Mouse (Mus musculus) retina, postnatal 7 days (tissue): ENCODE measurements around the gene Grin2b.

Experiments used
- DNase-seq: peaks from one replicate; pipeline ENCODE4 v3.0.0-alpha.2; 2012; ENCODE audit warnings: low read depth, low spot score

The Grin2b gene

GRCm38 (mm10) chr6:136010290-136011037, 162.8 kb downstream of the Grin2b start:
- no peak for DNase-seq

GRCm38 (mm10) chr6:136008120-136008519, 165.2 kb downstream of the Grin2b start:
- DNase-seq = no peak

GRCm38 (mm10) chr6:135994691-135995090, 178.6 kb downstream of the Grin2b start:
- no peak for DNase-seq

DNA sequence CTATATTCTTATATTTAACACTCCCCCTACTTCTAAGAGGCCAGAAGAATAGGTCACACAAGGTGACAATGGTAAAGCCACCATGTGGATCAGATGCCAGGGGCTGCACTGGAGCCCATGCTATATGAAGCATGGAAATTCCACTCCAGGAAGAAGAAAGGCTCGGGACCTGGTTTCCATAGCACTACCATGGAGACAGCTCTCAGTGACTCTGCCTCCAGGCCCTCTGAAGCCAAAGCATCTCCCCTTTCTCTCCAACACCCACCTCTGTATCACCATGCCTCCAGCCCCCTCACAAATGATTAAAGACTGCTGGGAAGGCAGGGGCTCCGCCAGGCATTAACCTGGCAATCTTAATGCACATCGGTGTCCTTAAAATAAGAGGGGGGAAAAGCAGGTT, 179.4 kb downstream of the Grin2b start:
- no peak for DNase-seq

DNA sequence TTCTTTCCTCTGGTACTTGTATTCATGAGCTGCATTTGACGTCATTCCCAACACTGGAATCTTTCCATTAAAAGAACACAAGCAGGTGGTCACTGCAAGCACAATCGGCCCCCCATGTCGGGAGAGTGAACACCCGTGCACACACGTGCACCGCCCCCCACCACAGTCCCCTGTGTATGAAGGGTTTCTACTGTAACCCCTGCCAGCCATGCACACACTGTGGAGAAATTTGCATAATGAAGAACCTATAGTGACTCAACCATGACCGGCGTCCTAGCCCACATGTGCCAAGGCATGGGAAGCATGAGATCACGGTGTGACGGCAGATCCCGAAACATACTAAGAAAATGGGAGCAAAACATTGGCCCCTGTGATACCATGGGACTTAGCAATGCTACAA, 179.9 kb downstream of the Grin2b start:
- DNase-seq = no peak

GRCm38 (mm10) chr6:135976106-135976505, 197.2 kb downstream of the Grin2b start:
- no peak for DNase-seq

DNA sequence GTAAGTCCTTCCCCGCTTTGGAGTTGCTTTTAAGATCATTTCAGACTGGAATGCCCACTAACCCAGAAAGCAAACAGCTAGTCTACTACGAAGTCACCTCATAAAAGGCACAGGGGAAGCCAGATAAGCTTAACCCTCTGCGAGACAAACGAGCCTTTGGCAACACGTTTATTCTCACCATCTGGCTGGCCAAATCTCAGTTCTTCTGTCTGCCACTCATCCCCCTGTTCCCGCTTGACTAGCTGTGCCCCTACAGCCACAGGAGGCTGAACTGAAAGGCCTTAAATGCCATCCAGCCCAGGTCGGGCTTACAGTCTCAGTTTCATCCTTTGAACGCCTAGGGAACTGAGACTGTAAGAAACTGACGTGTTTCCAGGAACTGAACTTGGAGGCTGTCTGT, 200.8 kb downstream of the Grin2b start:
- no peak for DNase-seq

GRCm38 (mm10) chr6:135971481-135971880, 201.8 kb downstream of the Grin2b start:
- no peak for DNase-seq

GRCm38 (mm10) chr6:135970716-135971318, 202.5 kb downstream of the Grin2b start:
- DNase-seq = no peak

- DNase-seq = no peak
Observed at GRCm38 (mm10) chr6:135961766-135962165, 211.5 kb downstream of the Grin2b start.

DNA sequence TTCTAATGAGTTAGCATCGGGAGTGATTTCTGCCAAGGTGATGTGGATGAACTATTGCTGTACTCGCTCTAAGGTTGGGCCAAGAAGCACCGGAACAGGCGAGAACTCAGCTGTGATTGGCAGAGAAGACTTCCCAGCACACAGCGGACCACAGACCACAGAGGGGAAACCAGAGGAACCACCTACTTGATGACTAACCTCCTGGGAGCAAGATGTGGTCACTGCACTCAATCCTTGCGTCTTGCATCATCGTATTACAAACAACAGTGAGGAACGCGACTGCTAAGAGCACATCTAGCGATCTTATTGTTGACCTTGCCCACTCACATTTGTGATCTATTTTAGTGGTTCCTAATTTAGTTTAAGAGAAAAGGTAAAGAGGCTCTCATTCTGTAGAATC, 213.7 kb downstream of the Grin2b start:
- DNase-seq = no peak

DNA sequence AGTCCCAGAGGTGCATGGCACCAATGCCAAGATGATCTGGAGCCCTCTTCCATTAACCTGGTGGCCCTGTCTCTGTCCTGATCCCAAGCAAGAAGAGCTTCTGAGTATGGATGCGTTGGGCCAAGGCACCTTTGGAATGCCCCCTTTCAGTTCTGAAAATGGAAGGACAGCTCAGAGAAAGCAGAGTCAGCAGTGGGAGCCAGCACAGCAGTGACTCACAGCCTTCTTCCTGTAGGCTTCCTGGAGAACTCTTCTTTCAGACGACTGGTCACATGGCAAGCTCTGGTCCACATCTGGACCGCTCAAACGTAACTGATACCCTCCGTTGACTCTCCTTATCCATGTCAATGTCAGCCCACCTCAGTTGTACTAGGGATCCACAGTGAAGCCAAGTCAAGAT, 221.6 kb downstream of the Grin2b start:
- DNase-seq = no peak

GRCm38 (mm10) chr6:135945511-135945910, 227.8 kb downstream of the Grin2b start:
- no peak for DNase-seq

DNA sequence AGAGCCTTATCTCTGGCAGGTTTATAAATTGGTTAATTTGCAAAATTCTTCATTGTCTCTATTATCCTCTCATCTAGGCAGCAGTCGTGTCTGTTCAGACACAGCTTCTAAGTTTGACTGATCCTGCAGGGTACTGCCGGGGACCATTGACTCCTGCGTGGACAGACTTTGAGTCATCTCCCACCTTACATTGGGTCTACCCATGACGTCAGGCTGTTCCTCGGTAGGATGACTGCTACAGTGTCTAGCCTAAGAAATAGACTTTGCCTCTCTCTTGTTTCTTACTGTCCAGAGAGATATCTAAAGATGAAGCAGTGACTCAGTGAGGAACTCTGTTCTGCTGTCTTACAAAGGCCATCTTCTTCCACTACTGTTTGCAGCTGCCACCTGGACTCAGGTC, 229.0 kb downstream of the Grin2b start:
- no peak for DNase-seq

DNA sequence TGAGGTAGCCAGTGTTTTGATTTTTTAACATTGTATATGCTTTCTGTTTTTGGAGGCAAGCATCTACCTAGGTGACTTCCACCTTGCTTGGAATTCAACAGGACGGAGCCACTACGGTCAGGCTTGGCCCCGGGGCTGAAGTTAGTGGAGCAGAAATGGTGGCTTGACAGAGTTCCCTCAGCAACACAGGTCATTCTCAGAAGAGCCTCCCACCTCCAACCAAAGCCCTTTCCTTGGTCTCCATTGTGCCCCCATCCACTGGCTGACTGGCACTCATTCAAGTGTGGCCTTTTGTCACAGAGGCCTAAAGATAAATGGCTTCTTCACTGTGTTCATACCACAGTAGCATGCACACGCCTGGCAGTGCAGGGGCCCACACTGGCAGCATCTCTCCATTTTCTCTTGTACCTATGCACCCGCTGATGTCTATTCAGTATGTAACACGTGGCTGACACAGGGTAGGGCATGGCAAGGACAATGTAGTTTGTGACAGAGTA, 230.1 kb downstream of the Grin2b start:
- DNase-seq = no peak

DNA sequence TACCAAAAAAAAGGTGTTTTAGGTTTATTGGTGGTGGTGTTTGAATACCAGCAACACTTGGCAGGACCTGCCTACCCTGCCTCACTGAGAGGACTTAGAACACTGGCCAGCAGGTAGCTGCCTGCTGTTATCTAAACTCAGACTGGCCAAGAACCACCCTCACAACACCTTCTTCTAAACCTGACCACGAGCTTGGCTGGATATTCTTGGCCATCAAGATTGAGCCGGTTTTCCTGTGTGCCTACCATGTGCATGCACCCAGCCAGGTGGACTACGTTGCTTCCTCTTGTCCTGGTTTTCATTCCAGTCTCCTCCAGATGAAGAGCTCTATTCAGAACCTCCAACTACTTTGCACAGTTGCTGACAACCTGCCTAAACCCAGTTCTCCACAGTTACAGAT, 240.4 kb downstream of the Grin2b start:
- DNase-seq = no peak

GRCm38 (mm10) chr6:135932400-135932920, 240.9 kb downstream of the Grin2b start:
- DNase-seq = no peak

GRCm38 (mm10) chr6:135917676-135918075, 255.6 kb downstream of the Grin2b start:
- no peak for DNase-seq

- no peak for DNase-seq
Observed at GRCm38 (mm10) chr6:135914608-135915007, 258.7 kb downstream of the Grin2b start.

DNA sequence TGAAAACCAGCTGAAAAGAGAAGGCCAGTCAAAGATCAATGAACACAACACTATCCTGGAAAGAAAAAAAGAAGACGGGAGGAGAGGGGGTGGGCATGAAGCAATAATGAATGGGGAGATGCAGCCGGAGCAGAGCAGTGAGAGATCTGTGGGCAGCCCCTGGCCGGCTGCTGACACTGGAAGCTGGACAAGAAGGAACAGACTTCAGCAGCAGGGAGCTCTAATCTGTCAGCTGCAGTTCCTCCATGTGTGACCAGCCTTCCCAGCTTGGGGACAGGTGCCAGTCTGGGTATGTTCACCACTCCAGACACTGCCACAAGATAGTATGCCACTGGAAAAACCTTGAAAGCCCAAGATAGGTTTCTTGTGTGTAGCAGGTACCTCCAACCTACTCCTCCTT, 261.2 kb downstream of the Grin2b start:
- no peak for DNase-seq

DNA sequence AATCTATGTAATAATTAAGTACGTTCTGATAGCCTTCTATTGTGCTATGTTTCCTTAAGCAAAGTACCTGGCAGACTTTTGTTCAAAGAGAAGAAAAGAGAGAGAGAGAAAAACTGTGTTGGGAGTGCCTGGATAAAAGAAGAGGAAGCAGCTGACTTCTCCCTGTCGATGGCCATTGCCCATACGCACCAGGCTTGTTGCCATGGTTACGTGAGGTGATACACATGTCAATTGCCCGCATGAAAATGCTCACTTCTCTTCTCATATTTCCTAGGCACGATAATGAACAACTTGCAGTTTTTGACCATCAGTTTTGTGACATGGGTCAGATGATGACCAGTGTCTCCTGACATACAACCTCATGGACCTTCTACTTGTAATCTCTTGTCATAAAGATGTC, 262.2 kb downstream of the Grin2b start:
- no peak for DNase-seq

DNA sequence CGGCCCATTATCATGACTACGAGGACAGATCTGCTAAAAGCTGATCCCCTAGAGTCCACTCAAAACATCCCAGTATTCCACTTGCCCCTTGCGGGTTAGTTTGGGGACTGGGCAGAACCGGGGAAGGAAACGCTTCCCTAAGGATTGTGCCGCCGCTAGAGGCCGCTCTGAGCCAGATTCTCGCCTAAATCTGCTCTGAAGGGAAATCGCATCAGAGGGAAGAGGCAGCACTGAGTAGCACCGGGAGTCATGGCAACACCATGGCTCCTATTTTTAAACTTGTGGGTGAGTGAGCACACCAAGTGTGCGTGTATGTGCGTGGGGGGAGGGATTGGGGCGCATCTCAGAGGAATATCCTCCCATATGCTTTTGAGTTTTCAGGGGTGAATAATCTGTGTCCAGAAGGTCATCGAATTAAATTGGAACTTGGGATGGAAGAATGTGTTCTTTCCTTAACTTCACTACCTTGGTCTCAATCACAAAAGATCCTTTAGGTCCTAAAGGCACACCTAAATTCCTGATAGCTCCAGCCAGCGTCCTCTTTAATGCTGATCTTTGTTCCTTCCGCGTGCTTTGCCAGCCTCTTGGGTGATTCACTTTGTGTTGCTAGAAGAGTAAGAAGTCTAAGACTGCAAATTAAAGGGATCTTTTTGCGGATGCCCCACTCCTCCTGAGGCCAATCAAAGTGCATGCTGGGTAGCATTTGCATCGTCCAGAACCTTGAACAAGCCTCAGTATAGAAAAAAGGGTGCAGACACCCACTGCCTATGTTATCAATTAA, 265.6 kb downstream of the Grin2b start:
- DNase-seq = peak; percentile 43
